Mouse (Mus musculus) T-helper 2 cell (primary cell): Measurements from ENCODE around the gene Cnih2.

Source experiments
- in situ Hi-C: fragments of 300-600 bp; cut with MboI, MseI; formaldehyde crosslinking; loops from one replicate; pipeline ENCODE4 v1.15.1; 2025; ENCODE audit warnings: high pct_unique_total_duplicates

The Cnih2 gene

DNA sequence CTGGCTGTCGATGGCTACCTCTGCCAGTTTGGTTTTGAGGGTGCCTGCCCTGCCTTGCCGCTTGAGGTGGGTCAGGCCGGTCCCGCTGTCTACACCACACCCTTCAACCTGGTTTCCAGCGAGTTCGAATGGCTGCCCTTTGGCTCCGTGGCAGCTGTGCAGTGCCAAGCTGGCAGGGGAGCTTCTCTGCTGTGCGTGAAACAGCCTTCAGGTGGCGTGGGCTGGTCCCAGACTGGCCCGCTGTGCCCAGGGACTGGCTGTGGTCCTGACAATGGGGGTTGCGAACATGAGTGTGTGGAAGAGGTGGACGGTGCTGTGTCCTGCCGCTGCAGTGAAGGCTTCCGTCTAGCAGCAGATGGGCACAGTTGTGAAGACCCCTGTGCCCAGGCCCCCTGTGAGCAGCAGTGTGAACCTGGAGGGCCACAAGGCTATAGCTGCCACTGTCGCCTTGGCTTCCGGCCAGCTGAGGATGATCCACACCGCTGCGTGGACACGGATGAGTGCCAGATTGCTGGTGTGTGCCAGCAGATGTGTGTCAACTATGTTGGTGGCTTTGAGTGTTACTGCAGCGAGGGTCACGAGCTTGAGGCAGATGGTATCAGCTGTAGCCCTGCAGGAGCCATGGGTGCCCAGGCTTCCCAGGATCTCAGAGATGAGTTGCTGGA lies 29.6 kb downstream of the Cnih2 start:
- in situ Hi-C loops: no loop called here

GRCm38 (mm10) chr19:5067867-5068569 lies 30.3 kb downstream of the Cnih2 start, which contains the start of gene Cd248:
Cd248 (plus strand) TSS chr19:5068078.
- in situ Hi-C loops: no loop called here

DNA sequence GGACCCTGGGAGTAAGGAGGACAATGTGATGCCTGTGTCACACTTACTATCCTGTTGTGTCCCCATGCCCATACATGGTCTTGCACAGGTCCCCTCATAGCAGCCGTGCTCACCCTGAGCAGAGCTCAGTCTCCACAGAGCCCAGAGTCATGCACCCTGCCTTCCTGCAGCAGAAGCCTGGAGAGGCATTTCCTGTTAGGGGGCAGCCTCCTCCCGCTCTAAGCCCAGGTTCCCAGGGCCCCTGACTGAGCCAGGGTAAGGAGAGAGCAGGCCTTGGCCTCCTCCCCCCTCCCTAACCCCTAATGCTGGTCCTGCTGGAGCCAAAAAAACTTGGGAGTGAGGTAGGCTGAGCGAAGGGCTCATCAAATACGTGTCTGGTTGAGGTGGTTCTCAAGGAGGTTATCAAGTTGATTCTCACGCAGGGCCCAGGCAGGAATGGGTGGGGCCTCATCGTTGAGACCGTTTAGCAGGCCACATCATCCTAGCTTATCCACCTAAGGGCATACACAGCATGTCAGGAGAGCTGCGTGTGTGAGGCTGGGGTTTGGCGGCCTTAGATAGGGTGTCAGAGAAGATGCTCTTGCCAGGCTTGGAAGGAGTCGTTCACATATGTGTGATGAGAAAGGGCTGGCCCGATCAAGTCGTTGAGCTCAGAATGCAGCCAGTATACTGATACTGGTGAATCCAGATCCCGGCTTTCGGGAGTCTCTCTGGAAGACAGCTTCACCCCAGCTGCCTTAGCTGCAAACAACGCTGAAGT lies 31.1 kb downstream of the Cnih2 start:
- in situ Hi-C loops: no loop called here

- in situ Hi-C loops: no loop called here
Observed at GRCm38 (mm10) chr19:5065104-5065503, 33.2 kb downstream of the Cnih2 start.

GRCm38 (mm10) chr19:5062446-5062845 lies 35.9 kb downstream of the Cnih2 start:
- in situ Hi-C loops: no loop called here

- in situ Hi-C loops: no loop called here
Observed at GRCm38 (mm10) chr19:5062041-5062440, 36.3 kb downstream of the Cnih2 start.

GRCm38 (mm10) chr19:5060365-5061330 lies 37.7 kb downstream of the Cnih2 start:
- in situ Hi-C loops: no loop called here

DNA sequence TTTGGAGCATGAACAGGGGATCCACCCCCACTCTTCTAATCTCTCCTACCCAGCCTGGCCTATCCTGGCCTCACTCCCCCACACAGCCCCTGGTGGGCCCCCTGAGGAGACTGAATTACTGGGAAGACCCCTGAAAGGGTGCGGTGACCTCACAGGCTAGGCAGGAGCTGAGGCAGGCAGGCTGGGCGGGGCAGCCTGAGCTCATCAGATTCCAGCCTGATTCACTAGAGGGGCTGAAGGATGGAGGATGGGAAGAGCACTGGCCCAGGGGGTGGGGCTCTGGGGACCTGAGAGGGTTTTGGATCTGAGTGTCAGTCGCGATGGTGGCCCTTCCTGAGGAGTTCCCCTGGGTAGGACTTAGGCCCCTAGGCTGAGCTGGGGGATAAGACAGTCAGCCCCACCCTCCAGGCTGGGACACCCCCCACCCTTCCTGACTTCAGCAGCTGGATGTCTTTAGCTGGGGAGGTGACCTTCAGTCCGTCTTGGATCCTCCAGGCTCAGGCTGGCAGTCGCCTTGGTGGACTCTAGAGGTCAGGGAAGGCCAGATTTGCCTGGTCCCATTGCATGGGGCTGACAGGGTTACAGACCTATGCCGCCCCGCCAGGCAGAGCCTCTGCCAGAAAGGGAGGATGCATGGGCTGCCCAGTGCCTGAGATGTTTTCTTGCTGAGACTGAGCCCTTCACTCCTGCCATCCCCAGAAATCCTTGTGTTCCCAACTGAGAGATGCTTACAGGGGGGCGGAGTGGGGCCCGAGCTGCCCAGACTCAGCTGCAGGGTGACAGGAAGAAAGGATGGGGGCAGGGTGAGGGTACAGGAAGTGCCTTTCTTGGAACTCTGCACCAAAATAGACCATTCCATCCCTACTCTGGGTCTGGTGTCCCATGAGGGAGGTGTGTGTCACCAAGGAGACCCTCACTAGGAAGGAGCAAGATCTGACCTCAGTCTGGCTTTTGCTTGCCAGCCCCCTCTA lies 39.2 kb downstream of the Cnih2 start:
- in situ Hi-C loops: no loop called here

GRCm38 (mm10) chr19:5057876-5058775 lies 40.2 kb downstream of the Cnih2 start:
- in situ Hi-C loops: no loop called here

- in situ Hi-C loops: no loop called here
Observed at GRCm38 (mm10) chr19:5056251-5056650, 42.1 kb downstream of the Cnih2 start.

DNA sequence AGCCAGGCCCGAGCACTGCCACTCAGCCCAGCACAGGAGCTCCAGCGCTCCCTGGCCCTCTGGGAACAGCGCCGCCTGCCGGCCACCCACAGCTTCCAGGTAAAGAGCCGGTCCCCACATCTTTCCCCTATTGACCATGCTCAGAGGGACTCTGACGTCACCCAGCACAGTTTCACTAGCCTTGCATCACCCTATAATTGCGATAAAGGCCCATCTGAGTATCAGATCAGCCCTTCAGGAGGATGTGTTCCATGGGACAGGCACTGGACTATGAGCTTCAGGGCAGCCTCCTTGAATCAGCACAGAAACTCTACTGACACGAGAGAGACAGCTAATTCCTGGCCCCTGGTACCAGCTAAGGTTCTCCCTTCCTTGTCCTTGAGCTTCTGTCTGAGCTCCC lies 44.4 kb downstream of the Cnih2 start:
- in situ Hi-C loops: no loop called here

DNA sequence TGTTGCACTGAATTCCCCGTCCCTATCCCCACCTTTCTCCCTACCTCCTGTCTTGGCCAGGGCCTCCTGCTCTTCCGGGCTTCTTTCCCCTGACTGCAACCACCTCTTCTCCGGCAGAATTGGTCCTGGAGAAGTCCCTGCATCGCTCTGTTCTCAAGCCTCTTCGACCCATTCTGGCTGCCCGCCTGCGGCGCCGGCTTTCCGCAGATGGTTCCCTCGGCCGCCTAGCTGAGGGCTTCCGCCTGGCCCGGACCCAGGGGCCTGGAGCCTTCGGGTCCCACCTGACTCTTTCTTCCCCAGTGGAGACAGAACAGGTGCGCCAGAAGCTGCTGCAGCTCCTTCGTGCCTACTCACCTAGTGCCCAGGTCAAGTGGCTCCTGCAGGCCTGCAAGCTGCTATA lies 45.5 kb downstream of the Cnih2 start:
- in situ Hi-C loops: no loop called here

DNA sequence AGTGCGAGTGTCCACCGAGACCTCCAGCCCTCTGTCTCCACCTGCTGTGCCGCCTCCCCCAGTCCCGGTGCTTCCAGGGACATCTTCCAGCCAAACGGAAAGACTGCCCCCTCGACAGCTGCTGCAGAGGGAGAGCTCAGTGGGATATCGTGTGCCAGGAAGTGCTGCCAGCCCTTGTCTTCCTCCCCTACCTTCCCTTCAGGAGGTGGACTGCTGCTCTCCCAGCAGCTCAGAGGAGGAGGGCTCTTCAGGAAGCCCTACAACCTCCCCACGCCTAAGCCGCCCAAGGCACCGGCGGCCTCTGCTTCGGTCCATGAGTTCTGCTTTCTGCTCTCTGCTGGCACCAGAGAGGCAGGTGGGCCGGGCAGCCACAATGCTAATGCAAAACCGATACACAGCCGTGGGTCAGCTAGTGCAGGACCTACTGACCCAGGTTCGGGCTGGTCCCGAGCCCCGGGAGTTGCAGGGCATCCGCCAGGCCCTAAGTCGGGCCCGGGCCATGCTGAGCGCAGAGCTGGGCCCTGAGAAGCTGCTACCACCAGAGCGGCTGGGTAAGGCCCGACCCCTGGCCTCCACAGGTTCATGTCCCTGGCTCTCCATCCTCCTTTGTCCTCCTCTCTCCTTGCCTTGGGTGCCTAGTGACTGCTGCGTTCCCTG lies 46.0 kb downstream of the Cnih2 start:
- in situ Hi-C loops: no loop called here

GRCm38 (mm10) chr19:5051515-5051914 lies 46.8 kb downstream of the Cnih2 start:
- in situ Hi-C loops: no loop called here

DNA sequence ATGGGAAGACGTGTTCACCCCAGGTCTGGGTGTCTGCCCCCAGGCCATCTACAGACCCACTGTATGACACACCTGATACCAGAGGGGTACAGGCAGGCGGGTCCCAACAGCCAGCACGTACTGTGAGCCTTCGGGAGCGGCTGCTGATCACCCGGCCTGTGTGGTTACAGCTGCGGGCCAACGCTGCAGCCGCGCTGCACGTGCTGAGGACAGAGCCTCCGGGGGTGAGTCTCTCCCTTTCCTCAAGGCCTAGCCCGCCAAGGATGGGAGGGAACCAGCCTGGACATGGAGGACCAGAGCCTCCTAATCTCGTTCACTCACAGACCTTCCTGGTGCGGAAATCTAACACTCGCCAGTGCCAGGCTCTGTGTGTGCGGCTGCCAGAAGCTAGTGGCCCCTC lies 47.3 kb downstream of the Cnih2 start:
- in situ Hi-C loops: no loop called here

DNA sequence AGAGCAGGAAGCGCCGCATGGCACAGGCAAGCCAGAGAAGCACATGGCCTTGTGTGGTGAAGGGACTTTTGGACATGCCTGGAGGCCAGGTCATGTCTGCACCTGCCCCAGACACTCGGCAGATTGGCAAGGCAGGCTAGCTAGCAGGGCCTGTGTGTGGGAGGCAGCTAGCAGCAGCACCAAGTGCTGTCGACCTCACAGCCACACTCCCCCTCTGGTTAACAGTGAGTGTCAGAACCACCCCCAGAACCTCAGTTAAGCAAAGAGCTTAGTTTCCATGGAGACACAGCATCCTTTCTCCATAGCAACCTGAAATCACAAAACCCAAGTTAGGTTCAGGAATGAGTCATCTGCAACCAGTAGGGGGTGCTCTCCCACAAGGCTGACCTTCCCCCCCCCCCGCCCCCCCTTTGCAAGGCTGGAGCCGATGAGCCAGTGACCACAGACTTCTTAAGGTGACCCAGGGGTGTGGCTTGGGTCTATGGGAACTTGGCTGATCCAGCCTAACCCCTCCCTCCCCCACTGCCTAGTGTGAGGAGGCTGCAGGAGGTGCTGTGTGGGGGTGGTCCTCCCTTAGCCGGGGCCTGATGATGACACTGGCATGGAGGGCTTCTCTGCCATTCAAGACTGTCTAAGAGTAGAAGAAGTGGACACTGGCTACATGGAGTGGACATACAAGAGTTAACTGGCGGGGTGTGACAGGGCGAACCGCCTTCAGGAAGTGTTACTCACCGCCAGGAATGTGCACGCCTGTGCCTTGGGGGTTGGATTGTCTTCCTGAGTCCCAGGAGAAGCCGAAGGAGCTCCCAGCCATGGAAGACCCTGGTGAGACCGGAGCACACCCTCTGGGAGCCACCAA lies 48.0 kb downstream of the Cnih2 start, which contains the start of gene Rin1:
Gene Rin1, plus strand, starts transcription at position 435 of the 859 bp plus-strand sequence.
- in situ Hi-C loops: no loop called here

DNA sequence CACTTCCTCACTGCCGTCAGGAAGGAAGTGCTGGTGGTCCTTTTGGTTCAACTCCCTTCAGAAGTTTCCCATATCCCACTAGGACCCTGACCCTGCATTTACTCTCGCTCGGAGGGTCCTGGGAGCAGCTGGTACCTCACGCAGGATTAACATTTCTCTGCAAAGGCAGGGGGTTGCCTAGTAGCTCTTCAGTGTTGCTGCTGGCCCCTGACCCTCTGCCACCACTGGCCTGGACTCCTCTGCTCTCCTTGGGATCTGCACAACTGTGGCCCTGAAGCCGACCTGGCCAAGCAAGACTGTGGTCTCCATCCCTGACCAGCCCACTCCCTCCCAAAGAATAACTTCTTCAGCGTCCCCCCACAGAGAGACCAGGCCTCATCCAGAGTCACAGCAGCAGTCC lies 49.0 kb downstream of the Cnih2 start:
- in situ Hi-C loops: no loop called here
